10 mouse cellular contexts compared by ENCODE assay signal in the genomic region with DNA sequence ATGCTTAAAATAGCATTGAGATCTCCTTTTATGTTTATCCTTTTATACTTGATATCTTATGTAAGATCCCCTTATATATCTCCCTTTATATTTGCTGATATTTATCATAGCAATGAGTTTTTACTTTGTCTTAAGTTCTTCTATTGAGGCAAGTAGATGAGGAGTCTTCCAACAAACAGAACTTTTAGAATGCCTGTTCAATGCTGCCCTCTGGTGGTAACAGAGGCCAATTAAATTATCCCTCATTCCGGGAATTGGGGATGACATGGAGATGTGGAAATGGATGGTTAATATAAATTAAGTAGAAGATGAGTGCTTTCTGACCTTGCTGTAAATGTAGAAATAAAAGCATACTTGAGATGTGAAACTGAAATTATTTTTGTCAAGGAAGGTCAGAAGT.
DNase-seq lines count a peak whose midpoint lies in the region; ATAC-seq and TF ChIP-seq lines count a peak whose summit lies in the region.
"Had no signal": no experiment of that assay in that cellular context is flagged by ENCODE, and none has a peak within 500 bp of the region (broad histone marks: within the 10 kb centered on the region; RNA-seq: fewer than 3 reads in every experiment).

No protein-coding gene starts in this region.

- no peak overlapping the region for H3K4me2 ChIP-seq in heart, embryonic 11.5 days
- H3K4me2 ChIP-seq: hindbrain, embryonic 15.5 days had no signal

- 4% methylated on average over 1 of the region's 1 CpGs for WGBS in heart, adult 2 months
- 14% methylated on average over 1 of the region's 1 CpGs for WGBS in heart, embryonic 11.5 days (ENCODE audit: insufficient replicate concordance)

- no peaks in the 10 kb centered on the region for H3K9me3 ChIP-seq in heart, embryonic 11.5 days (replicated peaks; ENCODE audit: control insufficient read depth, low read length)
- H3K9me3 ChIP-seq: hindbrain, embryonic 15.5 days had no signal

- peaks cover 9% of the 10 kb centered on the region for H3K79me2 ChIP-seq in heart, adult 2 months (replicated peaks; ENCODE audit: control insufficient read depth, insufficient read depth, low read length)

- no peak for TF ChIP-seq EP300 in heart, adult 2 months (IDR thresholded peaks at IDR 0.05; ENCODE audit: insufficient read depth, low read depth, low read length)

- peaks cover 10% of the 10 kb centered on the region for H3K4me1 ChIP-seq in heart, adult 2 months (ENCODE audit: control insufficient read depth, insufficient read depth, low read length)
- peaks cover 8% of the 10 kb centered on the region for H3K4me1 ChIP-seq in heart, embryonic 11.5 days (ENCODE audit: control insufficient read depth, insufficient read depth, low read length)

- TF ChIP-seq POLR2A in heart, adult 2 months (IDR thresholded peaks at IDR 0.05; ENCODE audit: insufficient read depth, low read depth, low read length): no peak

- H3K27me3 ChIP-seq in heart, adult 2 months (ENCODE audit: control insufficient read depth, insufficient read depth, low read length): no peaks in the 10 kb centered on the region
- H3K27me3 ChIP-seq in heart, embryonic 11.5 days (ENCODE audit: control insufficient read depth, insufficient read depth, low read length): no peaks in the 10 kb centered on the region
- H3K27me3 ChIP-seq: hindbrain, embryonic 15.5 days had no signal

- no peak overlapping the region for H3K27ac ChIP-seq in heart, adult 2 months
- H3K27ac ChIP-seq in heart, embryonic 11.5 days (ENCODE audit: low read depth, low read length): no peak overlapping the region
- H3K27ac ChIP-seq: hindbrain, embryonic 15.5 days had no signal

- TF ChIP-seq CTCF in heart, adult 2 months (IDR thresholded peaks at IDR 0.05): peak; percentile 92

- no peak overlapping the region for H3K4me3 ChIP-seq in heart, adult 2 months
- no peak overlapping the region for H3K4me3 ChIP-seq in heart, embryonic 11.5 days (ENCODE audit: low read depth, low read length)
- H3K4me3 ChIP-seq: hindbrain, embryonic 15.5 days; myocyte had no signal

- peak; percentile 19 to 27 for DNase-seq in heart, adult 2 months
- DNase-seq in right cerebral cortex, postnatal 4 days: peak; percentile 30
- DNase-seq in right cerebral cortex, postnatal 14 days: no peak
- peak; percentile 46 for DNase-seq in c-Kit-positive CD71-positive TER-119-negative erythroid progenitor cells, embryonic 14.5 days (ENCODE audit: low read depth)
- DNase-seq in heart, adult 8-10 months (ENCODE audit: low spot score): peak; percentile 71
- peak; percentile 72 for DNase-seq in lung, postnatal 10 days
- no peak for DNase-seq in spleen, adult 12 weeks (ENCODE audit: low spot score)

- H3K9ac ChIP-seq in heart, adult 2 months (ENCODE audit: low read depth, low read length): no peak overlapping the region
- H3K9ac ChIP-seq in heart, embryonic 11.5 days (ENCODE audit: low read depth, low read length): no peak overlapping the region
- H3K9ac ChIP-seq: hindbrain, embryonic 15.5 days had no signal

- intact Hi-C loops in heart, adult 2 months (cut with DNase I): loop anchor here (1.0 to 5.0 kb wide), 5 partner anchors 15 to 259 kb away; partner anchors contain the start of genes Efcab9, Fbxw11 and Stk10

- peaks cover 10% of the 10 kb centered on the region; the same call in 1 of the 2 replicates for H3K36me3 ChIP-seq in heart, adult 2 months (ENCODE audit: control insufficient read depth, insufficient read depth, low read length)
- 0 out of 2 replicates have a peak, but pooled peaks cover 3% of the 10 kb centered on the region for H3K36me3 ChIP-seq in heart, embryonic 11.5 days (ENCODE audit: control insufficient read depth, insufficient read depth, low read length)

- ATAC-seq in heart, embryonic 11.5 days (replicated peaks; ENCODE audit: insufficient number of reproducible peaks, low FRiP score, low TSS enrichment): no peak

Comparison
In these comparisons a context has a peak if more than half of its experiments do, and no peak if none do; other contexts are left out.
1. DNase-seq: peak in heart, adult 2 months (2 of 2), right cerebral cortex, postnatal 4 days (single experiment), c-Kit-positive CD71-positive TER-119-negative erythroid progenitor cells, embryonic 14.5 days (single experiment), heart, adult 8-10 months (single experiment) and lung, postnatal 10 days (single experiment); none in right cerebral cortex, postnatal 14 days (single experiment) and spleen, adult 12 weeks (single experiment).